Mouse (Mus musculus) intestine, embryonic 16.5 days (tissue): ENCODE measurements around the gene 1700029H14Rik. TPM values are rescaled to one million over a fixed set of nuclear protein-coding genes. Genes with fewer than 3 reads are reported as not detected.

Source experiments
- ATAC-seq: fragments of 200-750 bp; cut with Nextera tagmentation; 2 replicates; pipeline ENCODE4 v1.8.0; 2017; ENCODE audit warnings: moderate TSS enrichment, moderate library complexity
- H3K27ac ChIP-seq: fragments of 300-500 bp; sonication (generic); 2 replicates; pipeline ENCODE4 v1.5.1; 2014; ENCODE audit warnings: mild to moderate bottlenecking, low read length
- H3K27me3 ChIP-seq: fragments of 300-500 bp; sonication (generic); replicated peaks from 2 replicates; pipeline ENCODE4 v1.6.1; 2014; ENCODE audit warnings: low read length, control low read depth, mixed read lengths; ENCODE audit not compliant: control insufficient read depth, insufficient read depth
- H3K36me3 ChIP-seq: fragments of 300-500 bp; sonication (generic); 2 replicates; pipeline ENCODE4 v1.6.1; 2014; ENCODE audit warnings: low read length, control low read depth; ENCODE audit not compliant: control insufficient read depth, insufficient read depth
- H3K4me1 ChIP-seq: fragments of 300-500 bp; sonication (generic); 2 replicates; pipeline ENCODE4 v1.6.1; 2014; ENCODE audit warnings: low read length, control low read depth, mixed read lengths; ENCODE audit not compliant: control insufficient read depth, insufficient read depth
- H3K4me2 ChIP-seq: fragments of 300-500 bp; sonication (generic); 2 replicates; pipeline ENCODE4 v1.6.1; 2014; ENCODE audit warnings: low read depth, low read length, control low read depth
- H3K4me3 ChIP-seq: fragments of 300-500 bp; sonication (generic); 2 replicates; pipeline ENCODE4 v1.5.1; 2014; ENCODE audit warnings: mild to moderate bottlenecking, low read length
- H3K9ac ChIP-seq: fragments of 300-500 bp; sonication (generic); 2 replicates; pipeline ENCODE4 v1.6.1; 2014; ENCODE audit warnings: low read depth, low read length
- H3K9me3 ChIP-seq: fragments of 300-500 bp; sonication (generic); 2 replicates; pipeline ENCODE4 v1.6.1; 2016; ENCODE audit warnings: low read length, control low read depth; ENCODE audit not compliant: control insufficient read depth
- WGBS: fragments of 180-500 bp; shearing (Covaris S2); extraction: QIAGEN DNeasy Blood & Tissue Kit; methylation state at CpG from one replicate; pipeline ENCODE4 v1.1.7; 2014; 5-methylcytosine and 5-hydroxymethylcytosine counted together
- polyA plus RNA-seq: library from polyadenylated mRNA; unstranded; fragments of >200 nt; fragmentation: Nextera tagmentation; extraction: Ambion mirVana; gene quantifications from 2 replicates; pipeline ENCODE4 v1.2.1, GENCODE M21; 2015

1700029H14Rik gene
- polyA plus RNA-seq = not detected in 2 replicates

DNA sequence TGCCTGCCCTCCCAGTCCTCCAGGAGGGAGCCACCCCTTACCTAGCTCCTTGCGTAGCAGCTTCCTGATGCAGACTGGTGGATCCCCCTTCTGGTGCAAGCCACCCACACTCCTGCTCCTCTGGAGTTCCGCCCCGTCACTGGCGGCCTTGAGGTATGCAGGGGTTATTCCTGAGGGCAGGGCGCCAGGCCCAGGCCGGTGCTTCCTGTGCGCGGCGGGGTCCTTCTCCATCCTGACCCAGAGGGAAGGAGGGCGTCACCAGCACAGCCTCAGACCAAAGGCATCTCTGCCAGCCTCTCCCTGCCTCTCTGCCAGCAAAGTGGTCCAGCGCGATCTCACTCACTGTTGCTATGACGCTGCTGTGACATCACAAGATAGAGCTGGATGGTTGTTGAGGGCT, at the start of gene 1700029H14Rik:
TSS of gene 1700029H14Rik (minus strand) at position 344 of the 400 bp plus-strand sequence.
- Histone ChIP-seq H3K36me3 (no peaks in the 10 kb centered on the region), H3K27ac (no peak within 1 kb of the TSS), H3K9me3 (peaks cover 3% of the 10 kb centered on the region; the same call in 1 of the 2 replicates), H3K27me3 (no peaks in the 10 kb centered on the region), H3K9ac (no peak within 1 kb of the TSS), H3K4me1 (no peaks in the 10 kb centered on the region), H3K4me3 (no peak within 1 kb of the TSS), H3K4me2 (no peak within 1 kb of the TSS)
- ATAC-seq = peak; percentile 33; the same call in 1 of the 2 replicates
- 25% methylated on average over 13 of the region's 13 CpGs for WGBS

DNA sequence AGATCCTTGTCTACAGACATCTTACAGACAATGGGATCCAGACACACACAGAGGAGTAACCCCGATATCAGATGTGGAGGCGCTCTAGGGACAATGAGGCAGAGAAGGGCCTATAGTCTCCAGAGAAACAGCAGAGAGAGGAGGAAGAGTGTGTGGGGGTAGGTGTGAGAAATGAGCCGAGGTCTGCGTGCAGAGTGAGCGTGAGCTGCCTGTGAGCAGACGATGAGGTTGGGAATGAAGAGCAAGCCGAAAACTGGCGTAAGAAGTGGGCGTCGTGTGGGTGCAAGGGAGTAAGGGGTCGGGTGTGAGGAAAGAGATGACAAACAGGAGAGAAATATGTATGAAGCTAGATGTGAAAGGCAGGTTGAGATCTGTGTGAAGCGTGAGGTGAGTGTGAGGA, 49.4 kb upstream of the 1700029H14Rik start:
- no peak overlapping the region for H3K4me2 ChIP-seq
- peaks cover 3% of the 10 kb centered on the region; the same call in 1 of the 2 replicates for H3K36me3 ChIP-seq
- H3K4me1 ChIP-seq = no peaks in the 10 kb centered on the region
- H3K9ac ChIP-seq = no peak overlapping the region
- WGBS = 87% methylated on average over 12 of the region's 12 CpGs
- no peak overlapping the region for H3K27ac ChIP-seq
- H3K9me3 ChIP-seq = no peaks in the 10 kb centered on the region; the same call in 1 of the 2 replicates
- no peak overlapping the region for H3K4me3 ChIP-seq
- H3K27me3 ChIP-seq = no peaks in the 10 kb centered on the region
- ATAC-seq = no peak

DNA sequence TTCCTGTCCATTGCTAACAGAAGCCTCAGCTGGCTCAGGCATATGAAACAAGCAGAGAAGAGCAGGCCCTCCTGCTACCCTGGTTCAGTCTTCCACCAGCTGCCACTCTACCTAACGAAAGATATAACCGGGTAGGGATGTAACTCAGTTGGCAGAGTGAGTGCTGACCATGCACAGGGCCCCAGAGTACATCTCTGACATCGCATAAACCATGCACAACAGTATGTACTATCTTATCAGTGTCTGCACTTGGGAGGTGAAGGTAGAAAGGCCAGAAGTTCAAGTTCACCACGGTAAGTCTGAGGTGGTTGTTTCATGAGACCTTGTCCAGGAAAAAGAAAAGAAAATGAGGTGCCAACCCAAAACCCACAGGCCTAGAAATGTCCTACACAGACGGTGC, 47.7 kb upstream of the 1700029H14Rik start:
- Histone ChIP-seq H3K9me3 (no peaks in the 10 kb centered on the region; the same call in 1 of the 2 replicates), H3K4me3 (no peak overlapping the region), H3K4me2 (no peak overlapping the region), H3K36me3 (peaks cover 3% of the 10 kb centered on the region; the same call in 1 of the 2 replicates), H3K4me1 (peaks cover 5% of the 10 kb centered on the region; the same call in 1 of the 2 replicates), H3K9ac (no peak overlapping the region), H3K27ac (no peak overlapping the region), H3K27me3 (no peaks in the 10 kb centered on the region)
- peak; percentile 64 for ATAC-seq
- 69% methylated on average over 5 of the region's 5 CpGs for WGBS

DNA sequence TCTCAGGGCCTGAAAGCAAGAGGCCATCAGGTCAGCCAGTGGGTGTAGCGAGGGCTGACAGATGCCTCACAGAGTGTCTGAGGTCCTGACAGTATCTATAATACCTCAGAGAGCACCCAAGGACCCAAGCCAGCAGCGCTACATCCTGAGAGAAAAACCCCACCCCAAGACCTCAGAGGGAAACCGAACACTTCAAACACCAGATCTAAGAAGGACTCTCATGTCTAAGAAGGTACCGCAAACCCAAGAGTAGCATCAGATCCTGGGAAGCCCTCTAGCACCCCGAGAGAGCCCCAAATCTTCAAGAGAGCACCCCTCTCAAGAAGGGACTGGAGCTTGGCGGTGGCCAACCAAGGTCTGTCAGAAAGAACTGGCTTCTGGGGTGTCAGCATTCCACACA, 46.7 kb upstream of the 1700029H14Rik start:
- no peak overlapping the region for H3K4me2 ChIP-seq
- peaks cover 5% of the 10 kb centered on the region; the same call in 1 of the 2 replicates for H3K4me1 ChIP-seq
- no peaks in the 10 kb centered on the region; the same call in 1 of the 2 replicates for H3K9me3 ChIP-seq
- WGBS = 89% methylated on average over 6 of the region's 6 CpGs
- no peaks in the 10 kb centered on the region for H3K27me3 ChIP-seq
- no peak overlapping the region for H3K4me3 ChIP-seq
- no peak for ATAC-seq
- H3K9ac ChIP-seq = no peak overlapping the region
- H3K27ac ChIP-seq = no peak overlapping the region
- H3K36me3 ChIP-seq = no peaks in the 10 kb centered on the region; the same call in 1 of the 2 replicates

DNA sequence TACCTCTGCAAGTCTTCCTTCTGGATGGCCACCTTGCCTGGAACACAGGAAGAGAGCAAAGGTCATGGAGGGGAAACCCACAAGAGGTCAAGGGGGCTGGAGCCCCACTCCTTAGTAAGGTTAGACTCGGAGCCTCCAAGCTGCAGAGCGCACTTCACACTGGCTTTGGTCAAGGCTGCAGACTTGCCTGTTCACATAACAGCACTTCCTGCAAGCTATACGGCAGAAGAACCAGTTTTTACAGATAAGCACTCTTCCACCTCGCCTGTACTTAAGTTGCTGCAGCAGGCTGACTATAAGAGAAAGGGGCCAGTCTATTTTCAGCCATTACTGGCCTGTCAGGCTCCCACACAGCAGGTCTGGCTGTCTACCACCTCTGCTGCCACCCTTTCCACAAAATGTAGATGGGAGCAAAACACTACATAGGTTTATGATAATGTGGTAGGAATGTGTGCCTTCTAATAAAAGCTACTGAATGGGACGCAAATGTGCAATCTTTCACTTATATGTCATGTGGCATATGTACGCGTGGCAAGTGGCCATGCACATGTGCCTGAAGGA, 43.7 kb upstream of the 1700029H14Rik start:
- H3K36me3 ChIP-seq = 0 out of 2 replicates have a peak, but pooled peaks cover 3% of the 10 kb centered on the region
- 61% methylated on average over 7 of the region's 7 CpGs for WGBS
- H3K9me3 ChIP-seq = no peaks in the 10 kb centered on the region
- peaks cover 5% of the 10 kb centered on the region; the same call in 1 of the 2 replicates for H3K4me1 ChIP-seq
- no peaks in the 10 kb centered on the region for H3K27me3 ChIP-seq
- no peak overlapping the region for H3K4me2 ChIP-seq
- no peak overlapping the region for H3K4me3 ChIP-seq
- peak; percentile 63 for ATAC-seq
- H3K9ac ChIP-seq = no peak overlapping the region
- H3K27ac ChIP-seq = no peak overlapping the region

DNA sequence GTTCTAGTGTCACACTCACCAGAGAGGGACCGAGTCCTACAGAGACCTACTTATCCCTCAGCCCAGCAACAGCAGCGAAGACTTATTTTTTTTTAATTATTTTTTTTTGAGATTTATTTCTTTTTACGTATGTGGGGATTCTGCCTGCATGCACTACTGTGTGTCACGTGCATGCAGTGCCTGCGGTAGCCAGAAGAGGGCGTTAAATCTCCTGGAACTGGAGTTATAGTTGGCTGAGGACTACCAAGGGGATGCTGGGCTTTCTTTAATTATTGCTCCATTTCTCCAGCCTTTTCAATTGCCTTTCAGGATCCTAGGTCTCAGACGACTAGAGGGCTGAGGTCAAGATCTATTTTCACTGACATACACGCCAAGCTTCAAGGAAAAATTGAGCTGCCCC, 40.4 kb upstream of the 1700029H14Rik start:
- WGBS = 63% methylated on average over 8 of the region's 8 CpGs
- no peaks in the 10 kb centered on the region for H3K27me3 ChIP-seq
- no peak overlapping the region for H3K4me2 ChIP-seq
- H3K4me1 ChIP-seq = peaks cover 5% of the 10 kb centered on the region; the same call in 1 of the 2 replicates
- H3K36me3 ChIP-seq = peaks cover 4% of the 10 kb centered on the region; the same call in 1 of the 2 replicates
- no peak overlapping the region for H3K9ac ChIP-seq
- ATAC-seq = no peak
- H3K9me3 ChIP-seq = no peaks in the 10 kb centered on the region
- no peak overlapping the region for H3K27ac ChIP-seq
- no peak overlapping the region for H3K4me3 ChIP-seq

DNA sequence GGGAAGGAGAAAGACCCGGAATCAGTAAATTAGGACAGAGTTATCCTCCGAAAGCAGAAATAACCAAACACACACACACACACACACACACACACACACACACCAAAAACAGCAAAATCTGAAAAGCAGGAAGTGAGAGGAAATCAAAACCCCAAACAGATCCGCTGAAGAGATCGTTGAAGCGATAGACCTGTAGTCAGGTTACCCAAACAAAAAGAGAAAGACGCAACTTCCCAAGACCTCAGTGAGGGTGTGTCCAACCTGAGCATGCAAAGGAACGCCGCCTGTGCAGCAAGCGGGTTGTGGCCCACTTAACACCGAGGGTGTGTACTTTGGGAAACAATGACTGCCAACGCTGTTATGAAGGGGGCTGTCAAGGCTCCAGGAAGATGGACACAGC, 38.9 kb upstream of the 1700029H14Rik start:
- Histone ChIP-seq H3K4me2 (no peak overlapping the region), H3K27ac (no peak overlapping the region), H3K4me1 (peaks cover 5% of the 10 kb centered on the region; the same call in 1 of the 2 replicates), H3K9ac (no peak overlapping the region), H3K36me3 (peaks cover 12% of the 10 kb centered on the region; the same call in 1 of the 2 replicates), H3K4me3 (no peak overlapping the region), H3K9me3 (no peaks in the 10 kb centered on the region), H3K27me3 (no peaks in the 10 kb centered on the region)
- ATAC-seq = no peak
- WGBS = 70% methylated on average over 11 of the region's 11 CpGs

DNA sequence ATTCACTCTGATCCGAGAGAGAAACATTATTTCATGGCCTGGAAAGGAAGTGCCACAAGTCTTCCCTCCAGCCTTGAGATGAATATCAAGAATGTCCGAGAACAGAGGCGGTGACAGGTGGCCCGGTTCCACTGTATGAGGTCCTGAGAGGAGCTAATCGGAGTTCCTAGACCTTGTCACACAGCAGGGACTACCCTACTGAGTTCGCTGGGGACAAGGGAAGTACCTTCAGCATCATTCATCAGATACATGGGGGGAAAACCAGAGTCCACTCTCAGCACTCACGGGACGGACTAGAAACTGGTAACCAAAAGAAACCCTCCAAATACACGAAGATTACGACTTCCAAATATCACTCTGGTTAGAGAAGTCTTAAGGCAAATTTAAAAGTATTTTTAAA, 38.5 kb upstream of the 1700029H14Rik start:
- Histone ChIP-seq H3K36me3 (peaks cover 12% of the 10 kb centered on the region; the same call in 1 of the 2 replicates), H3K4me2 (no peak overlapping the region), H3K9me3 (no peaks in the 10 kb centered on the region), H3K27me3 (no peaks in the 10 kb centered on the region), H3K4me1 (peaks cover 3% of the 10 kb centered on the region; the same call in 1 of the 2 replicates), H3K27ac (0 out of 2 replicates have a peak overlapping the region, but pooled peaks have one; percentile 12), H3K4me3 (no peak overlapping the region), H3K9ac (no peak overlapping the region)
- WGBS = 82% methylated on average over 10 of the region's 10 CpGs
- no peak for ATAC-seq

DNA sequence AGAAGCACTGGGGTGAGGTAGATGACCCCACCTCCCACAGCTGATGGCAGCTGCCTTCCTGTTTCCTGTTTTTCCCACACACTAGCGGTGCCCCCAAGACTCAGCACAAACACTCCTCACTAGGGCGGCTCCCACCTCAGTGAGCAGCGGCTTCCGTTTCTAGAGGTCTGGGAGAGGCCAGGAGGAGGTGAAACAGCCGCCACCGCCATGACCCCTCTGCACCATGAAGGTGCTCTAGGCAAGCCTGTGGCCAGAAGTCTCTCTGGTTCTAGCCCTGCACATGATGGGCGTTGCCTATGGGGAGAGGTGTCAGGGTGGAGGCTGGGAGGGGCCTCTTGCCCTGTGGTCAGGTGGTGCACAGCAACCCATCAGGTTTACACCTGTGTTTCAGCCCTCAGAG, 37.9 kb upstream of the 1700029H14Rik start:
- peak; percentile 43 for ATAC-seq
- H3K9me3 ChIP-seq = no peaks in the 10 kb centered on the region
- 48% methylated on average over 7 of the region's 7 CpGs for WGBS
- H3K27ac ChIP-seq = 0 out of 2 replicates have a peak overlapping the region, but pooled peaks have one; percentile 12
- peaks cover 12% of the 10 kb centered on the region; the same call in 1 of the 2 replicates for H3K36me3 ChIP-seq
- H3K9ac ChIP-seq = no peak overlapping the region
- no peak overlapping the region for H3K4me2 ChIP-seq
- H3K27me3 ChIP-seq = no peaks in the 10 kb centered on the region
- no peak overlapping the region for H3K4me3 ChIP-seq
- no peaks in the 10 kb centered on the region; the same call in 1 of the 2 replicates for H3K4me1 ChIP-seq
